Mouse (Mus musculus) mouse embryonic stem cell (cell line): ENCODE data around the gene Izumo2.

ENCODE experiments used
- in situ Hi-C, 2 experiments: fragments of 300-500 bp; cut with MboI; formaldehyde crosslinking; loops; 1 replicate in 1 of 2; 3 replicates in 1 of 2; pipeline ENCODE4 v1.14.3; 2019 to 2020; ENCODE audit warnings: low sequenced_read_pairs in 2 of 2, low pct_unique_long_range_greater_than_20kb in 1 of 2, mixed read lengths in 1 of 2; ENCODE audit not compliant: unreplicated experiment in 1 of 2

Izumo2 gene

GRCm38 (mm10) chr7:44708574-44708973 lies at the start of gene Izumo2:
Gene Izumo2, plus strand, starts transcription at chr7:44708742.
- in situ Hi-C loops = no loop called here

- in situ Hi-C loops = no loop called here
Measured at GRCm38 (mm10) chr7:44661219-44661618, 47.3 kb upstream of the Izumo2 start.

GRCm38 (mm10) chr7:44662168-44662567 lies 46.4 kb upstream of the Izumo2 start:
- in situ Hi-C loops = no loop called here

GRCm38 (mm10) chr7:44662569-44662968 lies 46.0 kb upstream of the Izumo2 start:
- in situ Hi-C loops = no loop called here

GRCm38 (mm10) chr7:44663546-44663945 lies 45.0 kb upstream of the Izumo2 start:
- in situ Hi-C loops = no loop called here

GRCm38 (mm10) chr7:44664731-44665130 lies 43.8 kb upstream of the Izumo2 start:
- in situ Hi-C loops = loop anchor here (5.0 kb wide), 1 partner anchor 38 kb away; no protein-coding TSS in a partner anchor

GRCm38 (mm10) chr7:44666462-44666861 lies 42.1 kb upstream of the Izumo2 start:
- in situ Hi-C loops = loop anchor here (5.0 kb wide), 1 partner anchor 36 kb away; no protein-coding TSS in a partner anchor

- in situ Hi-C loops = loop anchor here (5.0 kb wide), 1 partner anchor 34 kb away; no protein-coding TSS in a partner anchor
Measured at GRCm38 (mm10) chr7:44667996-44668738, 40.4 kb upstream of the Izumo2 start.

GRCm38 (mm10) chr7:44669103-44669502 lies 39.4 kb upstream of the Izumo2 start:
- in situ Hi-C loops = loop anchor here (5.0 kb wide), 1 partner anchor 33 kb away; no protein-coding TSS in a partner anchor

- in situ Hi-C loops = no loop called here
Measured at GRCm38 (mm10) chr7:44670803-44671202, 37.7 kb upstream of the Izumo2 start, which contains the start of gene Myh14. Gene Myh14, minus strand, starts transcription at chr7:44670843.

GRCm38 (mm10) chr7:44672193-44672592 lies 36.3 kb upstream of the Izumo2 start:
- in situ Hi-C loops = no loop called here

GRCm38 (mm10) chr7:44674511-44674910 lies 34.0 kb upstream of the Izumo2 start:
- in situ Hi-C loops = no loop called here

GRCm38 (mm10) chr7:44675171-44675570 lies 33.4 kb upstream of the Izumo2 start:
- in situ Hi-C loops = no loop called here

GRCm38 (mm10) chr7:44676126-44676525 lies 32.4 kb upstream of the Izumo2 start:
- in situ Hi-C loops = no loop called here

GRCm38 (mm10) chr7:44676611-44677010 lies 31.9 kb upstream of the Izumo2 start:
- in situ Hi-C loops = no loop called here

- in situ Hi-C loops = no loop called here
Measured at GRCm38 (mm10) chr7:44683656-44684055, 24.9 kb upstream of the Izumo2 start.

- in situ Hi-C loops = no loop called here
Measured at GRCm38 (mm10) chr7:44685531-44686402, 22.8 kb upstream of the Izumo2 start.

GRCm38 (mm10) chr7:44688890-44689289 lies 19.7 kb upstream of the Izumo2 start:
- in situ Hi-C loops = no loop called here

- in situ Hi-C loops = no loop called here
Measured at GRCm38 (mm10) chr7:44689331-44689730, 19.2 kb upstream of the Izumo2 start.
